Mouse (Mus musculus): Measurements from ENCODE around the gene Erap1. TPM values are rescaled to one million over a fixed set of nuclear protein-coding genes. Genes with fewer than 3 reads are reported as not detected.

The Erap1 gene
- total RNA-seq, 4 experiments from 2014 or later: 14.1 to 19.7 (median 17.3) TPM

Other genes starting within 250 kb of the Erap1 start
- 1 to 10 TPM; 4.0 to 6.5 (median 5.4) TPM for gene Zfp72, start 248.7 kb upstream of the Erap1 start, total RNA-seq (2022)
- 100 to 1,000 TPM; 137 to 280 (median 208) TPM for gene Ftl1-ps1, start 239.9 kb upstream of the Erap1 start, total RNA-seq (2022)
- 1 to 10 TPM; 3.9 to 7.5 (median 6.9) TPM for gene Zfp825, start 145.6 kb upstream of the Erap1 start, total RNA-seq (2022)
- 10 to 100 TPM in 2 of 4 experiments, 1 to 10 TPM in 2; 8.1 to 14.4 (median 10.1) TPM for gene Cast, start 169.2 kb downstream of the Erap1 start, total RNA-seq (2022)